ENCODE assay signal across 12 mouse cellular contexts in genomic region chr11:46396860-46397179, GRCm38 (mm10). TPM values are rescaled to one million over a fixed set of nuclear protein-coding genes. Genes with fewer than 3 reads are reported as not detected.
"Had no signal": no experiment of that assay in that cellular context is flagged by ENCODE, and none has a peak within 500 bp of the region (broad histone marks: within the 10 kb centered on the region; RNA-seq: fewer than 3 reads in every experiment).

No protein-coding gene starts in this region.

- DNase-seq: kidney, adult 8-10 months; kidney, postnatal 25 days; liver, embryonic 13.5 days; midbrain, embryonic 14.5 days; right cerebral cortex, postnatal 4 days; spleen, adult 18-20 months had no signal

- ATAC-seq: intestine, postnatal 0 days; liver, postnatal 0 days had no signal

RNA-seq across cellular contexts. Expression of gene Fam71b, which starts 0.5 kb away (rescaled TPM):
- total RNA-seq: layer of hippocampus, postnatal 25 days; left cerebral cortex, adult 2 months; left cerebral cortex, postnatal 36 days; megakaryocyte progenitor cell, adult 5-6 weeks had no signal
